Mouse (Mus musculus): ENCODE measurements around the gene Mapkbp1.

Gene Mapkbp1

GRCm38 (mm10) chr2:120055923-120056322 lies 83.4 kb downstream of the Mapkbp1 start:
- DNase-seq = no peak

- no peak for DNase-seq
Observed at GRCm38 (mm10) chr2:120058818-120059217, 86.3 kb downstream of the Mapkbp1 start.

DNA sequence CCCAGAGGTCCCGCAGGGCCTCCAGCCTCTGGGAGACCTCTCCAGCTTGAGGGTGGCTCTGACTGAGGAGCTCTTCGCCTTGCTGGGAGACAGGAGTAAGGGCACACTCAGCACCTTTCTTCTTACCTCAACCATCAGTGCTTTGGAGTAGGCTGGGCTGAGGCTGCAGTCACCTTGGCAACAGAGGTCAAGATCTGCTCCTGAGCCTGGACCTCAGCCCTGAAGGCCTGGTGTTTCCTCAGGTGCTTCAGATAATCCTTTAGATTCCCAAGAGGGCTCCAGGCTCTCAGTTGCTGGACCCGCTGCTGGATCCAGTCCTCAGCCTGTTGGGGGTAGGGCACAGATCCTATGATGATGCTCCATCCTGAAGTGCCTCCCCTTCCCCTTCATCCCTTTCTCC lies 87.0 kb downstream of the Mapkbp1 start:
- DNase-seq = no peak

GRCm38 (mm10) chr2:120060190-120060589 lies 87.7 kb downstream of the Mapkbp1 start:
- no peak for DNase-seq

- DNase-seq = no peak
Observed at GRCm38 (mm10) chr2:120060651-120061050, 88.2 kb downstream of the Mapkbp1 start.

DNA sequence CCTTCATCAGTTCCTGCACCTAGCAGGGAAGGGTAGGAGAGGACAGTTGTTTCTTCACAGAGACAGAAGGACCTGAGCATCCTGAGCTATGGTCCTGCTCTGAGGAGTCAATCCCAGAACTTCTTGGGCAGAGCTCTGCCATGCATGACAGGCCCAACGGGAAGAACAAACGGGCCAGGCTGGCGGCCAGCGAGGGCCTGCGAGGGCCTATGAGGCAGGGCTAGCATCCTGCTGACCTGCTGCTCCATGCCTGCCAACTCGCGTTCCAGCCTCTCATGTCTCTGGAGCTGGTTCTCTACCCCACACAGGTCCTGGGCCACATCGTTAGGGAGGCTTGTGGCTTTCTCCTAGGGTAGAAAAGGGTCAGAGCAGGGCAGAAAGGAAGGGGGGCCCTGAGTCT lies 89.7 kb downstream of the Mapkbp1 start:
- no peak for DNase-seq

GRCm38 (mm10) chr2:120064639-120065038 lies 92.1 kb downstream of the Mapkbp1 start:
- DNase-seq = no peak

DNA sequence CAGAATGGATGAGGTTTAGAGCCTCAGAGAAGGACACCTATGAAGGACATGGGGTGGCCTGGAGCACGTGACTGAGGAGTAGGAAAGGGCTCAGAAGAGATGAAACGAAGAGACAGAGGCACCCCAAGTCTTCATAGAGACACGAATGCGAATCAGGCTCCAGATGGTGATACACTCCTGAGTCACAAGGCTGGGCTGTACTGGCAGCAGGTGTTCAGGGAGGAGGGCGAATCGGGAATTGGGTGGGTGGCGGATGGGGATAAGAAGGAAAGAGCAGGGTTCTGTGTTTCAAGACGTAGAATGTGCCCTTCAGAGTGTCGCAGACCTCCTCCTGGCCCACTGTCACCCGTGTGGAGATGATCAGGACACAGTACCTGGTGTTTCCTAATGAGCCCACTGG lies 92.7 kb downstream of the Mapkbp1 start:
- DNase-seq = no peak

- DNase-seq = no peak
Observed at GRCm38 (mm10) chr2:120066224-120066623, 93.7 kb downstream of the Mapkbp1 start.

GRCm38 (mm10) chr2:120068555-120069465 lies 96.3 kb downstream of the Mapkbp1 start:
- no peak for DNase-seq

DNA sequence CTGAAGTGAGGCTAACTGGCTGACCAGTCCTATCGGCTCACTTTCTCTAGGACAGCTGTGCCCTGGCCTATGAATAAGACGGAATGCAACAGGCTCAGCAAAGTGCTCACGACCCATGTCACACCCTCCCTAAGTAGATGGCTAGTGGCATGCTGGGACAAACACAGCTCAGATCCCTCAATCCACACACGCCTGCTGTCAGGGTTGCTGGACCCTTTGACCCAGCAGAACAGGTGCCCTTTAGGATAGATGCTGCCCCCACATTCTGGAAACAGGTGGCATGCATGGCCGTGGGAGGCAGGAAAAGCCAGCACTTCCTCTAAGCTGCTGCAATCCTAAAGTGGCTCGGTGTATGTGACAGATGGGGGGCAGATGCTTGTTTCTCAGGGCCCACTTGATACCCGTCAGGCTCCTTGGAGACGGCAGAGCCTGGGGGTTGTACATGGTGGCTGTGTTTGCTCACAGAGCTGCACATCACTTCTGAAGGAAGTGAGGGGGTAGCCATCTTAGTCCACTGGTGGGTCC lies 97.0 kb downstream of the Mapkbp1 start:
- DNase-seq = peak; percentile 21

GRCm38 (mm10) chr2:120074096-120074495 lies 101.6 kb downstream of the Mapkbp1 start:
- no peak for DNase-seq

DNA sequence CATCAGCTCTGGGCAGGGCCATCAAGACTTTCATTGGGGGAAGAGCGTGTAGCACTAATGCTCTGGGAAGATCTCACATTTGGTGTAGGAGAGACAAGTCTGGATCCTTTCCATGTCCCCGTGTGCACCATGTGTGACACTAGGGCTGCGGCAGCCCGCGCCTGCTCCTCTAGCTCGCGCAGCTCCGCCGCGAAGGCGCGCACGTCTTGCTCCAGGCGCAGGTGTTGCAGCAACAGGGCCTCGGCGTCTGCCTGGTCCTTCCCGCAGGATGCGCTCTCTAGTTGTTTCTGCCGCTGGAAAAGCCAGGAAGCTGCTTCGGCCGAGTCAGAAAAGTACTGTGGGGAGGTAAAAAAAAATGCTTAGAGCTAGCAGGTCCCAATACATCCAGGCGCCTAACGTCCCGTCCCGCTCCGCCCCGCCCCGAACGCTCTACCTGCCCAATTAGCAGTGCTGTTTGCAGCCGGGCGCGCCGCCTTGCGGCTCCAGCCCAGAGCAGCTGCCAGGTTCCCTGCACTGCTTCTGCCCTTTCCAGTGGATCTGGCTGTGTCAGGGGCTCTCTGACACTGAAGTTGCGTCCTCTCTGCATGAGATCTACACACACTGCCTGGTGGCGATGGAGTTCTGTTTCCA lies 103.7 kb downstream of the Mapkbp1 start:
- DNase-seq = peak; percentile 26

All from right cerebral cortex, postnatal 4 days (tissue).